Mouse (Mus musculus) embryonic fibroblast, embryonic 13.5 days (primary cell): ENCODE measurements around the gene Crb2.

Experiments
- CTCF ChIP-seq: IDR thresholded peaks from 2 replicates; pipeline ENCODE4 v1.5.1; 2011; ENCODE audit warnings: mild to moderate bottlenecking, control low read depth, low read length, moderate library complexity, borderline replicate concordance; ENCODE audit not compliant: insufficient read depth
- POLR2A ChIP-seq: IDR thresholded peaks from 2 replicates; pipeline ENCODE4 v1.6.1; 2011; ENCODE audit warnings: low read depth, mild to moderate bottlenecking, control low read depth, low read length, moderate library complexity

- TF ChIP-seq CTCF (no peak), POLR2A (no peak)
Measured at GRCm38 (mm10) chr2:37765082-37765483, 11.0 kb upstream of the Crb2 start.
